Mouse (Mus musculus): ENCODE data around the gene Gper1.

Gene Gper1

GRCm38 (mm10) chr5:139448025-139448424 is 25.1 kb downstream of the Gper1 start:
- DNase-seq = peak; percentile 42 to 49

GRCm38 (mm10) chr5:139449161-139449791 is 26.3 kb downstream of the Gper1 start:
- DNase-seq = peak; percentile 69 to 71

GRCm38 (mm10) chr5:139449926-139450325 is 27.0 kb downstream of the Gper1 start:
- no peak for DNase-seq

GRCm38 (mm10) chr5:139453031-139453430 is 30.1 kb downstream of the Gper1 start:
- DNase-seq = no peak

- DNase-seq = no peak
Observed at GRCm38 (mm10) chr5:139455166-139455565, 32.2 kb downstream of the Gper1 start.

GRCm38 (mm10) chr5:139457241-139457640 is 34.3 kb downstream of the Gper1 start:
- no peak for DNase-seq

- DNase-seq = no peak
Observed at GRCm38 (mm10) chr5:139459938-139460337, 37.0 kb downstream of the Gper1 start.

- DNase-seq = peak; percentile 99 to 100
Observed at GRCm38 (mm10) chr5:139460384-139461067, 37.6 kb downstream of the Gper1 start, which contains the start of gene 3110082I17Rik. Gene 3110082I17Rik, minus strand, starts transcription at chr5:139460527.

GRCm38 (mm10) chr5:139464874-139465273 is 41.9 kb downstream of the Gper1 start:
- no peak for DNase-seq

- no peak for DNase-seq
Observed at GRCm38 (mm10) chr5:139466373-139466772, 43.4 kb downstream of the Gper1 start.

- no peak for DNase-seq
Observed at GRCm38 (mm10) chr5:139466801-139467200, 43.9 kb downstream of the Gper1 start.

GRCm38 (mm10) chr5:139467998-139468397 is 45.0 kb downstream of the Gper1 start:
- peak; percentile 48 to 76 for DNase-seq

- no peak for DNase-seq
Observed at GRCm38 (mm10) chr5:139474741-139475140, 51.8 kb downstream of the Gper1 start.
